Mouse (Mus musculus) R1 (cell line): ENCODE measurements around the gene Fance.

ENCODE experiments used
- DNase-seq: peaks from one replicate; pipeline ENCODE4 v3.0.0-alpha.2; 2018; ENCODE audit warnings: low read depth, low spot score

The Fance gene

DNA sequence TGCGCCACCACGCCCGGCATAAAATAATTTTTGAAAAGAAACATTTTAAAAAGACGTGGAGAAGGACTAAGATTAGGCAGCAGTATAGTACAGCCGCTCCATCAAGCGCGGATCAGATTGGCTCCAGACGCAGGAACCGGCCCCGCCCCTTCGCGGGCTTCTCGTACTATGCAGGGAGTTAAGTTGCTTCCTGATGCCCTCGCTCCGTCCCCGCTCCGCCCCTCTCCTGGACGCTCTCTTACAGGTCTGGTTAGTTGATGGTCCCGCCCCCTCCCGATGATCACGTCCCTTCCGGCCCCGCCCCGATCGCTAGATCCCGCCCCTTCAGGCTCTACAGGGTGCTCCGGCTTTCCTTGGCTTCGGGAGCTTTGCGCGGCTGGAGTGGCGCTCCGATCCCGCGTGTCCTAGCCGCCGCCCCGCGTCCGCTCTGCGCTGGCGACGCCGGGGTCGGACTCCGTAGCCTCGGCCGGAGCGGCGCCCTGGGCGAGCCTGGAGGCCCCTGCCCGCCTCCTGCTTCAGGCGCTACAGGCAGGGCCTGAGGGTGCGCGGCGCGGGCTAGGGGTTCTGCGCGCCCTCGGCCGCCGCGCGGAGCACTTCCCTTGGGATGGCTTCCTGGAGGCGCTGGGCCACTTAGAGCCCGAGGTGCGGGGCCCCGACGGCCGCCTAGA is at the start of gene Fance:
Fance (plus strand) TSS at position 308 of the 668 bp plus-strand sequence.
- DNase-seq = peak; percentile 100

DNA sequence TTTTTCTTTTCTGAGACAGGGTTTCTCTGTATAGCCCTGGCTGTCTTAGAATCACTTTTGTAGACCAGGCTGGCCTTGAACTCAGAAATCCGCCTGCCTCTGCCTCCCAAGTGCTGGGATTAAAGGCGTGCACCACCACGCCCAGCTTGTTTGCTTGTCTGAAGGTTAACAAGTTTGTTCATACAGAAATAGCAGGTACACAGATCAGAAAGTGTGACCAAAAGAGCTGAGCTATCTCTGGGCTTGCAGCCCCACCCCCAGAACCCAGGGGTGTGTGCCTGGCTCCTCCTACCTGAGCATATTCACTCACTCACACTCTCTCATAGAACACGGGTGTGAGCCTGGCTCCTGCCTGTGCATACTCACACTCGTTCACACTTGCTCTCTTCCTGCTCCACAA is 46.1 kb upstream of the Fance start:
- peak; percentile 75 for DNase-seq

DNA sequence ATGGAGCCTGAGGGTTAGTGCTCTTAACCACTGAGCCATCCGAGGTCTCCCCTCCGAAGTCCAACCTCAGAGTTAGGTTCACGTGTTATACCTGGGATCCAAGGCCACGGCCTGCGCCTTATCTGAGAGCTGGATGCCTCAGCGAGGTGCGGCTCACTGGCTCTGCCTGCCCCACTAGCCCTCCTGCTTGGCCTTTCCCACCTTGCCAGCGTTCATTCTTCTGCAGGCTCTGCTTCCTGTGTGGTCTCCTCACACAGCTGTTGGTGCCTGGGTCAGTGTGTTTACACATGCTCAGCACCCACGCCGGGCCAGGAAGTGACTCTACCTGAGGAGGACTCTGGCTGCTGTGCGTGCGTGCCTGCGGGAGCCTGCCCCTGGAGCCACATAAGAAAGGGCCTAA is 43.2 kb upstream of the Fance start:
- peak; percentile 79 for DNase-seq

DNA sequence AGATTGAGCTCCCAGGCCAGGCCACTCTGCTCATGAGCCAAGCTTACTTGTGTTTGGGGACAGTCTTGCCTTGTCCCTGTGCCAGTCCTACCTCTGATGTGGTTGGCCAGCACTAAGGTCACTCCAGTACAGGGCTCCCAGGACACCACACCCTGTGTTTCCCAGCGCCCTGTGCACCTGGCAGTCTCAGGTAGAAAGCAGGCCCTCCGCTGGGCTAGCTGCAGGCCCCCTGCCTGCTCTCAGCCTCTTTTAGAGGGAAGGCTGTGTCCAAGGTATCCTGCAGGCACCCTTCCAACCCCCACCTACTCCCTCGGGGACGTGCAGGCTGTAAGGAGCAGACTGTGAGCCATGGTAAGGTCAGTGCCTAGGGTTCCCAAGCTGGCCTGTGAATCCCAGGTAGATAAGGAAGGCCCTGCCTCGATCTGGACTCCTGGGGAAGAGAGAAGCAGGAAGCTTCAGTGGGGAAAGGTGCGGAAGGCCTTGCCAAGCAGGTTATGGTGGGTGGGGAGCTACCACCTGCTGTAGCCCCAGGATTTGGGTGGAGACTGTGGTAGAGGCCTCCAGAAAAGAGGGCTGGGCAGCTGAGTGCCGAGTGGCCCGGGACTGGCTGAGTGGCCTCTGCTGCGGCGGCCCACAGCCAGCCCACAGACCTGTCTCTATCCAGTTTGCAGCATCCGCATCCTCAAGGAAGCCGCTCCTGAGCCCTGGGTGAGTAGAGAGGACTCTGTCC is 41.6 kb upstream of the Fance start:
- no peak for DNase-seq

DNA sequence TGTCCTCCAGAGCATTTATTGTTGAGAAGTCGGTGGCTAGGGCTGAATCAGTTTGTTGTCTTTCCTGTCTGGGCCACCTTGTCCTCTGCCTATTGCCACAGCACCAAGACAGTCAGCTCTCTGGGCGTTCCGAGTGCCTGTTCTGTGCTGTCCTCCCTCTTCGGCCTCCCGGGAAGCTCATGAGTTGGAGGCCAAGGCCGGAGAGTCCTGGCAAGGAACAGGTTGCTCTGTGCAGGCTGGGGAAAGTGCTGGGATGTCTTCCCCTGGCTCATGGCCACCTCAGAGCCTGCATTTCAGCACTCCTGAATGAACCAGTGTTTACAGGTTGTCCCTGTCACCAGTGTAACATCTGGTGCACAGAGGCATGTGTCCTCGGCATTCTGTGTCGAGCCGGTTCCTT is 41.0 kb upstream of the Fance start:
- no peak for DNase-seq

DNA sequence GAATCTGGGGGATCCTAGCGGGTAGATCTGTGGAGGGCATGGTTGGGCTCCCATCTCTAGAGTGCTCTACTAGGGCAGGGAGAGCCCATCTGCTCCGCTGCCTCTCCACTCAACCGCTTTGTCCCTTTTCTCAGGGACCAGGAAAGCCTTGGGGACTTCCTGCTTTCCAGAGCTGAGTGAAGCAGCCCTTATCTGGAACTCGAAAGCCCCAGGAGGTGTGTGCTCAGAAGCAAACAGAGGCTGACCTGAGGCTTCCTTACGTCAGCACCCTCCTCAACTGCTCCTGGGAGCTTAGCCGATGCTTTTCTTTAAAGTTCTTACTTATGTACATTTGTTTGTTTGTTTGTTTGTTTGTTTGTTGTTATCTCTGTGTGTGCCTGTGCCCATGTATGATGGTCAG is 40.5 kb upstream of the Fance start:
- no peak for DNase-seq

DNA sequence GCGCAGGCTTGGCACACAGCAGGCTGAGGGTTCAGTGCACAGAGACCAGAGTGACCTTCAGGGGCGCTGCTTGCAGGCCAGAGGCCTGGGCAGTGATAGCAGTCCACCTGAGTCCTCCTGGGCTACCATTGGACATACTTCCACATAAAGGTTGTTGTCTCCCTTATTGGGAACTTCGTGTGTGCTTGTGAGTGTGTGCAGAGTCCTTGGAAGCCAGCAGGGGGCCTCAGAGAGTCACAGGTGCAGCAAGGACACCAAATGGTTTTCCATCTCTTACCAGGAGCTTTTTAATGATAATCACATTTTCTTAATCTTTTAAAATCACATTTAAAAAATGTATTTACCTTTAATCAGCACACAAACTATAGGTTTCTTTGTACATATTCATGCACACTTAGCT is 38.6 kb upstream of the Fance start:
- DNase-seq = peak; percentile 73

DNA sequence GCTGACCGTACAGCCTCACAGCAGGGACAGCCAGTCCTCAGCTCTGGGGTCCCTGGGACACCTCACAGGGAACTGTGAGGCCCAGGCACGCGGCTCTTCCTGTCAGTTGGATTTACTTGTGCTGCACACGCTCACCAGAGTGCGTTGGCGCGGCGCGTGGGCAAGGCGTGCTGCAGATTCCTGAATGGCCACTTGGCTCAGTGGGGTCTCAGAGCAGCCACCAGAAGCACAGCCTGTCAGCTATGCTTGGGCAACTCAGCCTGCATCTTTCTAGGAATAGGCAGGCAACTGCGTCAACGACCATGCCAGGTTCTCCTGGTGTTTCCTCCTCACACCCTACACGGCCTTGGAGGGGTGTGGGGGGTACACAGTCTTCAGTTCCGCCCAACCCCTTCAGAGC is 36.1 kb upstream of the Fance start:
- peak; percentile 30 for DNase-seq

DNA sequence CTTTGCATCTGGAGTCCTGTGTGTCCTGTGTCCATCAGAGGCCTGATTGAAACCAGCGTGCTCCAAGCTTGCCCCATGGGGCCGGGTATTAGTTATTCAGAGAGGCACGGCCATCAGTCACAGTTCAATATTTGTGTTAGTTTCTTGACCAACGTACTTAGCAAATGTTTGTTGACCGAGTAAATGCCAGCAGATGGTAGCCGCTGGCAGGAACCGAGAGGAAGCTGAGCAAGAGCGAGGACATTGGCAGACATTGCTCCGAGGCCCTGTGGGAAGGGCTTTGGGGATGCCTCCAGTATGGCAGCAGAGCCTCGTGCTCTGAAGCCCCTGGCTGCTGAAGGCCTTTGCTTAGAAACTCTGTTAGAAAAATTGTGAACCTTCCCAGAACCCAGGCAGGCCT is 35.6 kb upstream of the Fance start:
- DNase-seq = no peak

DNA sequence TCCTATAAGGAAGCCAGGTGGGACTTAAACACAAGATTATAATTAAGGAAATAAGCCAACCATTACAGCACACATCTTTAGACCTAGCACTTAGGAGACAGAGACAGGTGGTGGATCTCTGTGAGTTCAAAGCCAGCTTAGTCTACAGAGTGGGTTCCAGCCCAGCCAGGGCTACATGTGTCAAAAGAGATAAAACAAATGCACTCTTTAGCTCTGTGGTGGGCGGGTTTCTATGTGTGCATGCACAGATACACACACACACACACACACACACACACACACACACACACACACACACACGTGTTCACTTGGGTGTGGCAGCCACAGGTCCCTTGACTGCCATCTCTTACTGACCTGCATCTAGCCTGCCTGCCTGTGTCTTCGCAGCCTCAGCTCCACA is 35.2 kb upstream of the Fance start:
- no peak for DNase-seq

DNA sequence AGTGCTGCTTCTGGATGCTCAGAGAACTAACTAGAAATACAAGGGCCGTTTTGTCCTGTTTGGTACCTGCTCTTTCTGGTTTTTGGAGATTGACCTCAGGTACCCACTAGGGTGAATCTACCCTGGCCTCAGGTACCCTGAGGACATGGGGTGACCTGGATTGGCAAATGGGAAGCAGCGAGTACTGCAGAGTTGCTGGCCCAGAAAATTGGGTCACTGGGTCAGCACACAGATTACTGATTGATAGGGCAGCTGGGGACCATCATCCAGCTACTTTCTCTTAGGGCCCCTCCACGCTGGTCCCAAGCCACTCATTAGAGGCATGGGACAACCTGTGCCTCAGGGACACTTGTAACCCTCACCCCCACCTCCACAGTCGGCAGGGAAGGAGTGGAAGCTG is 34.1 kb upstream of the Fance start:
- no peak for DNase-seq

DNA sequence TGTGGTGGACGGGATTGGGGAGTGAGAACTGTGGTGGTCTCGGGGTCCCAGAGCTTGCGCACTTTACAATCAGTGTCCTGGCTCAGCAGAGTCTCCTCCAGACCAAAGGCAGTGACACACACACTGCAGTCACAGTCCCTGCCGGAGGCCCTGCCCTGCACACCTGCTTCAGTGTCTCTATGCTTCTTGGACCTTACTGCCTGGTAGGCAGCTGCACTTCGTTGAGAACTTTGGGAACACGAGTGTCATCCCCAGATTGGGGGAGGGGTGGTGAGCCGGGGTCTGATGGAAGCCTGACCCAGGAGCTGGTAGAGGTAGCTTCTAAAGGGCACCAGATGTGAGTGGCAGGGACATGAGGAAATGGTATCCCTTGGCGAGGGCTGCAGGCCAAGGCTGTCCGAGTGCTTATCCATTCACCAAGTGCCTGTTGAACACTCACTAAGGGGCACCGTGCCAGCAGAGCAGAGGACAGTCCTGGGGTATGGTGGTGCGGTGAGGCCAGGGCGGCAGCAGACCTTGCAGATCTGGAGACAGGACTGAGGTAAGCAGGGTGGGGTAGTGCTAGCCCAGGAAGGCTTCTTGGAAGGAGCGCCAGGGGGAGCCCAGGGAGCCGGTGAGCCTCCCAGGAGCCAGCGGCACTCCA is 33.4 kb upstream of the Fance start:
- DNase-seq = no peak

DNA sequence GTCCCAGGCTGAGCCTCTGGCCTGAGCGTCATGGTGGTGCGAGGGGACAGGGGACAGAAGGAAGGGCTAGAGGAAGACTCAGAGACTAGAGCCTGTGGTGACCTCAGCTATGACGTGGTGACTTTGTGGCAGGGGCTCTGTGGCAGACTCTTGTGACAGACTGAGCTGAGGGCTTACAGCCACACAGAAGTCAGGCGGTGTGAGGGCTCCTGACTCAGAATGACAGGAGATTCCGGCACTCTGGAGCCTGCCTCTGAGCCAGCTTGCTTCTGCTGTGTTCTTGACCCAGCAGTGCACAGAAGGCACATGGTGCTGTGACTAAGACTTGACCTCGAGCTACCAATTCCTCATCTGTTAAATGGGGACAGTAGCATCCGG is 32.9 kb upstream of the Fance start:
- DNase-seq = no peak

DNA sequence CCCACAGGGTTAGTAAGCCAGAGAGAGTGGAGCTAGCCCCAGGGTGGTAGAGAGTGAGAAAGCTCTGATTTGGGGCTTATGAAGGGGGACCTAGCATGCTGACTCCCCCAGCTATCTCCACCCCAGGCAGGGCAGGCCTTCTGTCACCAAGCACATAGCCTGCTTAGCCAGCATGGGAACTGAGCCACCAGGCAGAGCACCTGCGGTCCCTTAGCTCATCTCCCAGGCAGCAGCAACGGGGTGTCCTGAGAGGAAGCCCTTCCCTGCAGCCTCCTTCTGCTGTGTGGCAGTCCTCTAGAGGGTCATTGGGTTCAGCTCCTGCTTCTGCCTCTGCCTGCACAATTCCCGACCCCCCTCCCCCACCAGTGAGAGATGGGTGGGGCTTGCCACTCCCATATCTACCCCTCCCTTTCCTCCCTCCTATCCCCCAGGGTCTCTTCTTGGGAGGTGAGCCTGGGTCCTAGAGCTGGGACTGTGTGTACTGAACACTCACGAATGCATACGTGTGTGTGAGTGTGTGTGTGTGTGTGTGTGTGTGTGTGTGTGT is 32.4 kb upstream of the Fance start:
- DNase-seq = peak; percentile 67

DNA sequence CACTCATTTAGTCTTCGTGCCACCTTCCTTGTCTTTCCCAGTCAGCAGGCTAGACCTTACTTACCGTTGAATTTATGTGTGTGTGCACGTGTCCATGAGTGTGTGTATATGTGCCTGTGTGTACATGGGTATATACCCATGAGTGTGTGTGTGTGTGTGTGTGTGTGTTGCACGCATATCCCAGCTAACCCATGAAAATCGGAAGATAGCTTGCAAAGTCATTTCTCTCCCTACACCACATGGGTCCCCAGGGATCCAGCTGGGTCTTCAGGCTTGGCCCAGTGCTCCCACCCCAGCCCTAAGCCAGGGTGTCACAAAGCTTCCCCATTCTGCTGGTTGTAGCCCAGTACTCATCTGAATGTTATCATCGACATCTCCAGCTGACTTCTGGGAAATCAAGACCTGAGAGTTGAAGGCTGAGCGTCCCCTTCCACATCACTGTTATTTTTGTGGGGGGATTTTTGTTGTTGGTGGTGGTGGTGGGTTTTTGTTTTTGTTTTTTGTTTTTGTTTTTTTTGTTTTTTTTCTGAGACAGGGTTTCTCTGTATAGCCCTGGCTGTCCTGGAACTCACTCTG is 31.4 kb upstream of the Fance start:
- DNase-seq = no peak

DNA sequence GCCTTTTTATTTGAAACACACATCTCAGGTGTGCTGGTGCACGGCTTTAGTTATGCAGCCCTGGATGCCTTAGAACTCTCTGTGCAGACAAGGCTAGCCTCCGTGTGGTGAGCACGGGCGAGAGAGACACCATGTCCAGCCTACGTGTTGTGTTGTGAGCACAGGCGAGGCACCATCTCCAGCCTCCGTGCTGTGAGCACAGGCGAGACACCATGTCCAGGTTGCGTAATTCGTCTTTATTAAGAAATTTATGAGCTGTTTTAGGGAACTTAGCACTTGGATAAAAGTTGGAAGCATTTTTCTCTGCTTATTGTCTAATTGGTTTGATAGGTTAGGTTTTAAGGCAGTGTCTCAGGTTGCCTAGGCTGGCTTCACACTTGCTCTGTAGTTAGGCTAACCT is 30.1 kb upstream of the Fance start:
- DNase-seq = no peak

DNA sequence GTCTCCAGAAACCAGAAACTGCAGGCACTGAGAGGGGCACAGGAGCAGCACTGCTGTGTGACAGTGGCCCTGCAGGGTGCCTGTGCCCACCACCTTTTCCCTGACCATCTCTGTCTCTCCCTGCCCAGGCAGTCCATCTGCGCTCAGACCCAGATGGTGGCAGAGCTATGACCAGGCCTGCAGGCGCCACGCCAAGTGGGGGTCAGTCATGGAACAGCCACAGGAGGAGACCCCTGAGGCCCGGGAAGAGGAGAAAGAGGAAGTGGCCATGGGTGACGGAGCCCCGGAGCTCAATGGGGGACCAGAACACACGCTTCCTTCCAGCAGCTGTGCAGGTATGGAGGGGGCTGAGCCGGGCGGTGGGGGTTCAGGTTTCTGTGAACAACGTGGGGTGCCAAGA is 27.2 kb upstream of the Fance start:
- no peak for DNase-seq

DNA sequence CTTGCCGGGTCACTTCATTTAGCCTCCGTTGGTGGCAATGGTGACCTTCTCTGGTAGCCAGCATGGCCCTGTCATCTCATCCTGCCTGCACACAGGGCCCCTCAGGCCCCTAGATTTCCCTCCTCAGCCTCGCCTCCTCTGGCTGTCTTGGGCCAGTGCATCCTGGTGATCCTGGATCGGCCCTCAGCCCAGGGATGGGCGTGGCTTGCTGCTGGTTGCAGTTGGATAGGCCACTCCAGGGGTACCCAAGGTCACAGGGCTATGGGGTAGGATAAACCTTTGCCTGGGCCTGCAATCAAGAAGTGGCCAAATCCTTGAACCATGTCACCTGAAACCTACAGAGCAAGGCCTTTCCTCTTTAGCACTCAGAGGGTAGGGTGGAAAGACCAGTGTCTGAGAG is 26.4 kb upstream of the Fance start:
- peak; percentile 83 for DNase-seq

DNA sequence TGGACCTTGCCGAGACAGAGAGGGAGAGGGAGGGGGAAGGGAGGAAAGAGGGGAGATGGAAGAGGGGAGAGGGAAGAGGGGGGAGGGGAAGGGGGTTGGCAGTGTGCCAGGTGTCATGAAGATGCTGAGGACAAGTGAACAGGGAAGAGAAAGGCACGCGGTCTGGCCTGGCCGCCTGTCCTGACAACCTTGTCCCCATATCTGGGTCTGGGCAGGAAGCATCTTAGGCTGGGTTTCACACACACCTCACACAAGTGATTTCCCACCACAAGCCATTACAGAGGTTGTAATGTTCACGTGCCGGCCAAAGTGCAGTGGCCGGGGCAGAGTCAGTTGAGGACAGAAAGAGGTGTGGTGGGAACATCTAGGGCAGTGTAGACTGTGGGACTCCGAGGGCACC is 25.7 kb upstream of the Fance start:
- no peak for DNase-seq

DNA sequence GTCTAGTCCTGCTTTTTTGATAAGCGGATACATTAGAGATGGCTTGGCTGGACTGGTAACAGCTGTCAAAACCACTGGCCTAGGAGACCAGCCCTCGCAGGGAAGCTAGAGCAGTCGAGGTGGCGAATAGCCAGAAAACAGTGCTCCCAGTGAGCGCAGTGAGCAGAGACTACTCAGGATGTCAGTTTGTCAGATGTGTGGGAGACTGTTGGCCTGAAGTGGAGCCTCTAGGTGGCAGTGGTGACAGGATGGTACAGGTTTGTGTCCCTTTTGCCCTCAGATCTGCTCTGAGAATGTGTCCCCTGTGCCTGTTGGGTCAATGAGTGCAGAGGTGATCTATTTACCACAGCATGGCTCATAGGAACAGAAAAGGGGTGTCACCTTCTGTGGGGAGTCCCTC is 25.3 kb upstream of the Fance start:
- peak; percentile 31 for DNase-seq

DNA sequence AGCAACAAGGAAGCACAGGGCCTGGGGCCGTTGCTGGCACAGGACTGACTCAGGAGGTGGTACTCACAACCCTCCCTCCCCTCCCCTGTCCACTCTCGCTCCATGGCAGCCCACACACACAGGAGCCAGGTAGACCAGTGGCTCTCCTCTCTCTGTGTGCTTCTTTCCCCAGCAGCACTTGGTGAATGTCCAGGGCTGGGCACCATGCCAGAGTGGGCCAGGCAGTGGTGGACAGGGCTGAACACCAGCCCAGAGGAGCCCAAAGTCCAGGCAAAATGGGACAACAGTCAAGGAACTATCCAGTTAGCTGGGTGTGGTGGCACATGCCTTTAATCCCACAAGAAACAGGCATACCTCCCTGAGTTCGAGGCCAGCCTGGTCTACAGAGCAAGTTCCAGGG is 23.1 kb upstream of the Fance start:
- DNase-seq = no peak

DNA sequence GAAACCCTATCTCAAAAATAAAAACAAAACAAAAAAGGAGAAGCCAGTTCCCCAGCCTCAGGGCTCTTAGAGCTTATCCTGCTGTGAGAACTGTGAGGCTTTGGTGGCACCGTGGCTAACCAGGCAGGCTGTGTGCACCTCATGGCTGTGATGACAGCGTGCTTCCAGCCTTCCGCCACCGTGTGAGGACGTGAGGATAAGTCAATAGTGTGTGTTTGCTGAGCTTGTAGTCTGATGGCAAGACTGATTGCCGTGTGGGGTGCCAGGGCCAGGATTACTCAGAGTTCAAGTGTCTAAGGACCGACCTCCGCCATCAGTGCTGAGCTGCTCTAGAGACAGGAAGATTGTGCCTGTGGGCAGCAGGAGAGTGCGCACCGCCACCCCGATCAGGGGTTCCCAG is 22.6 kb upstream of the Fance start:
- DNase-seq = no peak

DNA sequence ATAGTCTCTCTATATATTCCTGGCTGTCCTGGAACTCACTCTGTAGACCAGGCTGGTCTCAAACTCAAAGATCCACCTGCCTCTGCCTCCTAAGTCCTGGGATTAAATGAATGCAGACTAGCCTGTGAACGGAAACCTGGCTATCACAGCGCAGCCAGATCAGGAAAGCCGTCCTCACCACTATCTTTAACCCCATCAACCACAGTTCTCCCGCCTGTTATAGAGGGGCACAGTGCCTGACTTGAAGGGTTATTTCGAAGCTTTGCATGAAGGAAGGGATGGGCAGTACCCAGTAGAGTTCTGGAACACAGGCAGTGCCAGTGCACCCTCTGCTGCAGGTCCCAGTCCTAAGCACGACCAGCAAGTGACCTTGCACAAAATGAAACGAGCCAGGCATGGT is 22.0 kb upstream of the Fance start:
- no peak for DNase-seq
